Mouse (Mus musculus) hindbrain, embryonic 16.5 days (tissue): ENCODE data around the gene Cldn15. TPM values are rescaled to one million over a fixed set of nuclear protein-coding genes. Genes with fewer than 3 reads are reported as not detected.

Source experiments
- ATAC-seq: fragments of 200-750 bp; cut with Nextera tagmentation; 2 replicates; pipeline ENCODE4 v1.8.0; 2017; ENCODE audit warnings: moderate TSS enrichment, moderate library complexity
- H3K27ac ChIP-seq: fragments of 300-500 bp; sonication (generic); 2 replicates; pipeline ENCODE4 v1.5.1; 2014; ENCODE audit warnings: low read depth, mild to moderate bottlenecking, control low read depth, low read length, moderate library complexity
- H3K27me3 ChIP-seq: fragments of 300-500 bp; sonication (generic); replicated peaks from 2 replicates; pipeline ENCODE4 v1.6.1; 2014; ENCODE audit warnings: low read length; ENCODE audit not compliant: control insufficient read depth, insufficient read depth
- H3K36me3 ChIP-seq: fragments of 300-500 bp; sonication (generic); 2 replicates; pipeline ENCODE4 v1.6.1; 2014; ENCODE audit warnings: mild to moderate bottlenecking, low read length, moderate library complexity, mixed read lengths; ENCODE audit not compliant: control insufficient read depth, insufficient read depth
- H3K4me1 ChIP-seq: fragments of 300-500 bp; sonication (generic); 2 replicates; pipeline ENCODE4 v1.6.1; 2014; ENCODE audit warnings: low read depth, low read length; ENCODE audit not compliant: control insufficient read depth, insufficient read depth
- H3K4me2 ChIP-seq: fragments of 300-500 bp; sonication (generic); 2 replicates; pipeline ENCODE4 v1.6.1; 2014; ENCODE audit warnings: mild to moderate bottlenecking, low read length, control low read depth, moderate library complexity
- H3K4me3 ChIP-seq: fragments of 300-500 bp; sonication (generic); 2 replicates; pipeline ENCODE4 v1.5.1; 2014; ENCODE audit warnings: mild to moderate bottlenecking, low read length, control low read depth, moderate library complexity
- H3K9ac ChIP-seq: fragments of 300-500 bp; sonication (generic); 2 replicates; pipeline ENCODE4 v1.6.1; 2014; ENCODE audit warnings: low read depth, mild to moderate bottlenecking, control low read depth, low read length, moderate library complexity
- H3K9me3 ChIP-seq: fragments of 300-500 bp; sonication (generic); 2 replicates; pipeline ENCODE4 v1.6.1; 2014; ENCODE audit warnings: mild to moderate bottlenecking, low read length, moderate library complexity; ENCODE audit not compliant: control insufficient read depth
- WGBS: fragments of 180-500 bp; shearing (Covaris S2); extraction: QIAGEN DNeasy Blood & Tissue Kit; methylation state at CpG from one replicate; pipeline ENCODE4 v1.1.7; 2014; 5-methylcytosine and 5-hydroxymethylcytosine counted together
- polyA plus RNA-seq: library from polyadenylated mRNA; unstranded; fragments of >200 nt; fragmentation: Nextera tagmentation; extraction: Ambion mirVana; gene quantifications from 2 replicates; pipeline ENCODE4 v1.2.1, GENCODE M21; 2015

Cldn15 gene
- 0.16 and 0.30 TPM in 2 replicates for polyA plus RNA-seq

GRCm38 (mm10) chr5:136966331-136966730 lies at the start of gene Cldn15:
TSS of gene Cldn15 (plus strand) at chr5:136966616.
- Histone ChIP-seq H3K27ac (no peak within 1 kb of the TSS), H3K4me3 (no peak within 1 kb of the TSS), H3K9ac (no peak within 1 kb of the TSS), H3K27me3 (no peaks in the 10 kb centered on the region), H3K4me2 (no peak within 1 kb of the TSS), H3K36me3 (peaks cover 19% of the 10 kb centered on the region), H3K4me1 (peaks cover 9% of the 10 kb centered on the region), H3K9me3 (no peaks in the 10 kb centered on the region)
- WGBS: 60% methylated on average over 6 of the region's 6 CpGs
- no peak for ATAC-seq

DNA sequence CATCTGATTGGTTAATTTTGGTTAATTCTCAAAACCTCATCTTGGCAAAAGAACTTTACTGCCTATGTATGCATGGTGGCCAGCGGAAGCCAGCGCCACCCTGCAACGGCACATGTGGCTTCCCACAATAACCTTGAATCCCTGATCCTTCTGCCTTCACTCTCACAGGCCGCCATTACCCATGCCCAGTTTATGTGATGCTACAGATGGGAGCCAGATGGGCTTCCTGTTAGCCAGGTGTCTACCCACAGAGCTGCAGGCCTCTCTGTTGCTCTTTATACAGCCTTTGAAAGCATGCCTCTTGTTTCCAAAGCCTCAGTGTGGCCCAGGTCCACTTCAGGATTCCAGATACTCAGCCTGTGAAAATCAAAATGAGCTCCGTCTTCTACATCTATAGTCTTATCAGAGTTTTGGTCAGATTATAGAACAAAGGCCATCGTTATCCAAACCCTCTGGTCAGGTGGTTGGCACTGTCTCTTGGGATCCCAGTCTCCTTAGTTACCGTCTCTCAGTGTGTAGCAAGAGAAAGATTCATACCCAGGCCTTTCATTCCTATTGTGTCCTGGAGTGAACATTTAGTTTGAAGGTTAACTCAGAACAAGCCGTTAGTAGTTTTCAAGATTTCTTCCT lies 48.7 kb upstream of the Cldn15 start:
- Histone ChIP-seq H3K9me3 (no peaks in the 10 kb centered on the region), H3K36me3 (peaks cover 11% of the 10 kb centered on the region)
- no peak for ATAC-seq

GRCm38 (mm10) chr5:136918655-136919472 lies 47.6 kb upstream of the Cldn15 start:
- Histone ChIP-seq H3K27me3 (no peaks in the 10 kb centered on the region), H3K4me3 (peak overlapping the region; percentile 69), H3K27ac (peak overlapping the region; percentile 78), H3K9me3 (no peaks in the 10 kb centered on the region), H3K4me2 (peak overlapping the region; percentile 79), H3K4me1 (no peaks in the 10 kb centered on the region), H3K36me3 (no peaks in the 10 kb centered on the region; the same call in 1 of the 2 replicates), H3K9ac (peak overlapping the region; percentile 74)
- peak; percentile 94 for ATAC-seq
- WGBS: 4% methylated on average over 36 of the region's 38 CpGs

More for the DNA sequence above, 48.7 kb upstream of the Cldn15 start:
- Histone ChIP-seq H3K4me1 (no peaks in the 10 kb centered on the region), H3K4me2 (no peak overlapping the region), H3K9ac (no peak overlapping the region), H3K4me3 (no peak overlapping the region), H3K27ac (no peak overlapping the region), H3K27me3 (no peaks in the 10 kb centered on the region)
- 95% methylated on average over 8 of the region's 8 CpGs for WGBS

- no peaks in the 10 kb centered on the region for H3K9me3 ChIP-seq
- no peaks in the 10 kb centered on the region for H3K4me1 ChIP-seq
- no peaks in the 10 kb centered on the region for H3K27me3 ChIP-seq
- H3K36me3 ChIP-seq: no peaks in the 10 kb centered on the region
- peak; percentile 12; the same call in 1 of the 2 replicates for ATAC-seq
- H3K4me3 ChIP-seq: peak overlapping the region; percentile 69
- WGBS: 23% methylated on average over 16 of the region's 18 CpGs
- H3K9ac ChIP-seq: peak overlapping the region; percentile 74
- no peak overlapping the region; the same call in 1 of the 2 replicates for H3K27ac ChIP-seq
- H3K4me2 ChIP-seq: peak overlapping the region; percentile 79
Observed at GRCm38 (mm10) chr5:136919546-136920301, 46.7 kb upstream of the Cldn15 start.

DNA sequence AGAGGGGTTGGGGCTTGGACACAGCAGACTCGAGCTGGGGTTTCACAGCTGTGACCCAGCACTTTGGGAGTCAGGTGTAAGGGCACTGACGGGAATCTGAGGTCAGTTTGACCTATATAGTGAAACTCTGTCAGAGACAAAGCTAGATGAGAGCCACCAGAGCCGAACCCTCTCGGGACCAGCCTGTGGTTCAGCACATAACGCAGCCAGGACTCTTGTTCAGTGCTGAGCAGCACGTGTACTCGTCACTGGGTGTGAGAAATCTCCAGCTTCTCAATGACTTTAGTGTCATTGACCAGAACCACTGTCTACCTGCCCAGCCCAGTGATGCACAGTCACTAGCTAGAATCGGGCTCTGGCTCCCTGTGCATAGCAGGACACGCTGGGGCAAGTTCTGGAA lies 43.6 kb upstream of the Cldn15 start:
- Histone ChIP-seq H3K4me1 (no peaks in the 10 kb centered on the region), H3K27me3 (no peaks in the 10 kb centered on the region), H3K9ac (no peak overlapping the region), H3K4me2 (no peak overlapping the region), H3K4me3 (no peak overlapping the region), H3K27ac (no peak overlapping the region), H3K9me3 (no peaks in the 10 kb centered on the region), H3K36me3 (no peaks in the 10 kb centered on the region; the same call in 1 of the 2 replicates)
- WGBS: 86% methylated on average over 9 of the region's 9 CpGs
- ATAC-seq: no peak

DNA sequence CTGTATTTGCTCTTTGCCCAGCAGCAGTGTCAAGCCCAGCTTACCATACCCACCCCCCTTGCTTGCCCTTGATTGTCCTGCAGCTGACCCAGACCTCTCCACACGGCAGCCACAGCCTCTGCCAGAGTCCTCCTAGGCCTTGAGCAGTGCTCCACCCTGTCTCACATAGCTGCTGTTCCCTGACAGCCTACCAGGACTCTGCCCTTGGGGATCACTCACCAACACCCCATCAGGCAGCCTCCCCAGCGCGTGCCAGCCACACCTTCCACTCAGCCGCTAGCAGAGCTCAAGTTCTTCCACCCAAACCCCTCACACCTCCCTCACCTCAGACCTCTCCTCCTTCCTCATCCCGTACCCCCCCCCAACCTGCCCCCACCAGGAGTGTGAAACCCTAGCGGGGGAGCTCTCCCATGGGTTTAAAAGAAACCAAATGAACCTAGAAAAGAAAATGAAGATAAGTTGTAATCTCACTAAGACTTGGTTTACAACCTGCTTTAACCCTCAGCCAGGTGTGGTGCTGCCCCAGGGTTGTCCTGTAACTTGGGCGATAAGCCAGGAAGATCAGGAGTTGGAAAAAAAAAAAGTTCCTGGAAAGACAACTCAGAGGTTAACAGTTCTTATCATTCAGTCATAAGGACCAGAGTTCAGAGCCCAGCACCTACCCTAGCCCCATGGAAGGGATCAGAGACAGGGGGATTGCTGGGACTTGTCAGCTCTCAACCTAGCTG lies 42.5 kb upstream of the Cldn15 start:
- ATAC-seq: no peak

GRCm38 (mm10) chr5:136929073-136929472 lies 37.3 kb upstream of the Cldn15 start:
- Histone ChIP-seq H3K4me1 (peaks cover 2% of the 10 kb centered on the region; the same call in 1 of the 2 replicates), H3K9me3 (no peaks in the 10 kb centered on the region), H3K36me3 (no peaks in the 10 kb centered on the region; the same call in 1 of the 2 replicates), H3K9ac (peak overlapping the region; percentile 43), H3K4me3 (no peak overlapping the region), H3K27ac (no peak overlapping the region), H3K27me3 (no peaks in the 10 kb centered on the region), H3K4me2 (no peak overlapping the region)
- ATAC-seq: peak; percentile 83
- 23% methylated on average over 4 of the region's 4 CpGs for WGBS

More for the DNA sequence above, 42.5 kb upstream of the Cldn15 start:
- WGBS: 76% methylated on average over 7 of the region's 7 CpGs
- Histone ChIP-seq H3K36me3 (no peaks in the 10 kb centered on the region; the same call in 1 of the 2 replicates), H3K9me3 (no peaks in the 10 kb centered on the region), H3K4me1 (no peaks in the 10 kb centered on the region), H3K9ac (no peak overlapping the region), H3K4me2 (no peak overlapping the region), H3K4me3 (no peak overlapping the region), H3K27me3 (no peaks in the 10 kb centered on the region), H3K27ac (no peak overlapping the region)

- Histone ChIP-seq H3K27ac (no peak overlapping the region), H3K4me2 (no peak overlapping the region), H3K9me3 (no peaks in the 10 kb centered on the region), H3K27me3 (no peaks in the 10 kb centered on the region), H3K9ac (no peak overlapping the region), H3K4me3 (no peak overlapping the region), H3K36me3 (no peaks in the 10 kb centered on the region; the same call in 1 of the 2 replicates), H3K4me1 (peaks cover 2% of the 10 kb centered on the region; the same call in 1 of the 2 replicates)
- no peak for ATAC-seq
- 75% methylated on average over 14 of the region's 14 CpGs for WGBS
Observed at GRCm38 (mm10) chr5:136931896-136932295, 34.5 kb upstream of the Cldn15 start.
